Mouse (Mus musculus) heart, embryonic 14.5 days (tissue): ENCODE data around the gene Mrtfb. TPM values are rescaled to one million over a fixed set of nuclear protein-coding genes. Genes with fewer than 3 reads are reported as not detected.

Experiments used
- ATAC-seq: fragments of 200-750 bp; cut with Nextera tagmentation; 2 replicates; pipeline ENCODE4 v1.8.0; 2017; ENCODE audit warnings: low read depth, moderate TSS enrichment; ENCODE audit not compliant: insufficient number of reproducible peaks, insufficient read depth, low FRiP score
- H3K27ac ChIP-seq, 2 experiments: fragments of 200-500 bp in 1 of 2; fragments of 300-500 bp in 1 of 2; sonication (generic) in 1 of 2; replicated peaks in 1 of 2; 2 replicates each; pipeline ENCODE4 v1.5.1; 2012 to 2014; ENCODE audit warnings: low read depth in 2 of 2, low read length in 2 of 2, control low read depth in 1 of 2, mild to moderate bottlenecking in 1 of 2, mixed read lengths in 1 of 2; ENCODE audit not compliant: control insufficient read depth in 1 of 2, insufficient read depth in 1 of 2
- H3K27me3 ChIP-seq: fragments of 300-500 bp; sonication (generic); 2 replicates; pipeline ENCODE4 v1.6.1; 2014; ENCODE audit warnings: mild to moderate bottlenecking, low read length, control low read depth; ENCODE audit not compliant: control insufficient read depth, insufficient read depth
- H3K36me3 ChIP-seq: fragments of 300-500 bp; sonication (generic); 2 replicates; pipeline ENCODE4 v1.6.1; 2014; ENCODE audit warnings: mild to moderate bottlenecking, control low read depth, low read length, mixed read lengths; ENCODE audit not compliant: control insufficient read depth, insufficient read depth
- H3K4me1 ChIP-seq, 2 experiments: fragments of 200-500 bp in 1 of 2; fragments of 300-500 bp in 1 of 2; sonication (generic) in 1 of 2; 2 replicates each; pipeline ENCODE4 v1.6.1; 2012 to 2014; ENCODE audit warnings: low read length in 2 of 2, control low read depth in 1 of 2, mixed read lengths in 1 of 2; ENCODE audit not compliant: control insufficient read depth in 2 of 2, insufficient read depth in 2 of 2
- H3K4me2 ChIP-seq: fragments of 300-500 bp; sonication (generic); 2 replicates; pipeline ENCODE4 v1.6.1; 2014; ENCODE audit warnings: mild to moderate bottlenecking, low read length
- H3K4me3 ChIP-seq, 2 experiments: fragments of 200-500 bp in 1 of 2; fragments of 300-500 bp in 1 of 2; sonication (generic) in 1 of 2; 2 replicates each; pipeline ENCODE4 v1.5.1; 2012 to 2014; ENCODE audit warnings: low read length in 2 of 2, mild to moderate bottlenecking in 2 of 2, control low read depth in 1 of 2, low read depth in 1 of 2, moderate library complexity in 1 of 2; ENCODE audit not compliant: control insufficient read depth in 1 of 2, insufficient read depth in 1 of 2
- H3K9ac ChIP-seq: fragments of 300-500 bp; sonication (generic); 2 replicates; pipeline ENCODE4 v1.6.1; 2014; ENCODE audit warnings: mild to moderate bottlenecking, low read length
- H3K9me3 ChIP-seq: fragments of 300-500 bp; sonication (generic); 2 replicates; pipeline ENCODE4 v1.6.1; 2016; ENCODE audit warnings: low read length, control low read depth; ENCODE audit not compliant: control insufficient read depth
- WGBS: fragments of 180-500 bp; shearing (Covaris S2); extraction: QIAGEN DNeasy Blood & Tissue Kit; methylation state at CpG from one replicate; pipeline ENCODE4 v1.1.7; 2014; 5-methylcytosine and 5-hydroxymethylcytosine counted together
- polyA plus RNA-seq: library from polyadenylated mRNA; unstranded; fragments of >200 nt; fragmentation: Nextera tagmentation; extraction: Ambion mirVana; gene quantifications from 2 replicates; pipeline ENCODE4 v1.2.1, GENCODE M21; 2014

Gene Mrtfb
- polyA plus RNA-seq, 1 experiment from 2014 or later: 20.9 TPM

DNA sequence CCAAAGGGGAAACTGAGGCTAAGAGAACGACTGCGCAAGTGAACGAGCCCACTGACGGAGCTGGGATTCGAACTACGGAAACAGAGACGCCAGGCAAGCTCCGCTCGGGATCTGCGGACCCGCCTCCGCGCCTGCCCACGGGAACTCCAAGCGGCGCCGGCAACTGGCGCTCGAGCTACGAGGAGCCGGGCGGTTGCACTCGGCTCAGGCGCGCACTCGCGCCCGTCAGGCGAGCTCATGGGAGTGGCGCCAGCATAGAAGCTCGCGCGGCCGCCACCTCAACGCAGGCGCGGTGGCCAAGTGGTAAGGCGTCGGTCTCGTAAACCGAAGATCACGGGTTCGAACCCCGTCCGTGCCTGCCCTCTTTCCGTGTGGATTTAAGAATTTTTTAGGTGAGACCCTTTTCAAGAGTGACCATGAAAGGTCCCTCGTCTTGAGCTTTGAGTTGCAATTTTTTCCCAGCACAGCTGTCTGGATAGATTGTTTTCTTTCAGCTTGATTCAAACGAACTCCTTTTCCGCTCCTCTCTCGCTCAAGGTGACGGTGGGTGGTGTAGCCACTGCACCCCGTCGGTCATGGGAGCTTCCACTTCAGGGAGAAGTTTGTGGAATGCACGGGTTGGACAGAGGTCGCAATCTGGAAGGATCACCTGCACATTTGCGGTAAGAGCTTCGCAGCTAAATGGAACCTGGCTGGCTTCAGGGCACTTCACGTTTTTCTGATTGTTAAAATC is 180.9 kb downstream of the Mrtfb start:
- Histone ChIP-seq H3K4me2 (peak overlapping the region; percentile 90), H3K4me3 (peak overlapping the region; percentile 66 to 87), H3K27ac (peak overlapping the region; percentile 97 to 99), H3K9me3 (no peaks in the 10 kb centered on the region), H3K36me3 (no peaks in the 10 kb centered on the region), H3K27me3 (no peaks in the 10 kb centered on the region), H3K4me1 (peaks cover 6 to 7% of the 10 kb centered on the region in 2 experiments; a peak in 3 of 4 replicates), H3K9ac (peak overlapping the region; percentile 84)
- WGBS: under 1% methylated on average over 58 of the region's 58 CpGs
- ATAC-seq: peak; percentile 91

DNA sequence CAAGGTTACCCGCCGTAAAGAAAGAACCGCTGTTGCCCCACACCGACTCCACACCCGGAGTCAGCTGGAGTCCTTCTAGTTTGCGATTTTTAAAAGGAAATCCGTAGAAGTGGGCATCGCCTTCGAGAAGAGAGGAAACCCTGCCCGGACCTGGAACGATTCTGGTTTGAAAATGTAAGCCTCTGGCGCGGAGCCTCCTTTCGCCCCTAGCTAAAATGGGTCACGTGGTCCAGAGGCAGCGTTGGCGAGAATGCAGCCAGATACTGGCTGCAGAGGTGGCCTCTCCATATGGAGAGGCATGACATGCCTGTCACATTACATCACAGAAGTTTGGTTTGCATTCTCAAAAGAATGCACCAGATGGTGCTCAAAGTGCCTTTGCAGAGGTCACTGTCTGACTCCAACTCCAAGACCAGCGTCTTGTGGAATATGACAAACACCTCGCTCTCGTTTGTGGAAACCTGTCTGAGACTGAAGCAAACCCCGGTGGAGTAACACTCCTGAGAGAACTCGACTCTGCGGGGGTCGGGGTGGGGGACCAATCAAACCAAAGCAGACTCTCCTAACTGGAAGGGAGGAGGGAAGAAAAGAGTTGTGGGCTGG is 181.6 kb downstream of the Mrtfb start:
- Histone ChIP-seq H3K4me3 (peak overlapping the region; percentile 66 to 87), H3K9ac (peak overlapping the region; percentile 84), H3K27me3 (no peaks in the 10 kb centered on the region), H3K36me3 (no peaks in the 10 kb centered on the region), H3K27ac (peak overlapping the region; percentile 97 to 99), H3K9me3 (no peaks in the 10 kb centered on the region), H3K4me2 (peak overlapping the region; percentile 90), H3K4me1 (peaks cover 6 to 7% of the 10 kb centered on the region in 2 experiments; a peak in 3 of 4 replicates)
- ATAC-seq: peak; percentile 58
- under 1% methylated on average over 24 of the region's 24 CpGs for WGBS

DNA sequence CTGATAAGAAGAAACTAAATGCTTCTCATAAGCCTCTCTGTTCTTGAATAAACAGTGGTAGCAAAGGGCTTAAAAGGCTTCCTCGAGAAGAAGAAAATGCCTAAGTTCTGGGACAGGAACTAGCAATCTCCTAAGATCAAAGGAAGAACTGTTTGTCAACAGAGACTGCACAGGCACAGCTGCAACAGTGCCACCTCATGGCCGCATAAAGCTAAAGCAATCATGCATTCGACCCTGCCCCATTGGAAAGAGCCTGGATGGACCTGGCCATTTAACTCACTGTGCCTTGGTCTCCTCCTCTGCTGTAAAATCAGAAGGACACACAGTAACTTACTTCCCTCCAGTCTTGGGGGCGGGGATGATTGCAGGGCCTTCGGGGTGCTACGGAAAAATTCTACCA is 184.2 kb downstream of the Mrtfb start:
- WGBS: 31% methylated on average over 6 of the region's 6 CpGs
- Histone ChIP-seq H3K9ac (no peak overlapping the region), H3K9me3 (no peaks in the 10 kb centered on the region), H3K4me1 (peaks cover 6 to 7% of the 10 kb centered on the region in 2 experiments; a peak in 3 of 4 replicates), H3K27ac (no peak overlapping the region), H3K4me2 (no peak overlapping the region), H3K27me3 (no peaks in the 10 kb centered on the region), H3K4me3 (no peak overlapping the region), H3K36me3 (no peaks in the 10 kb centered on the region)
- no peak for ATAC-seq

DNA sequence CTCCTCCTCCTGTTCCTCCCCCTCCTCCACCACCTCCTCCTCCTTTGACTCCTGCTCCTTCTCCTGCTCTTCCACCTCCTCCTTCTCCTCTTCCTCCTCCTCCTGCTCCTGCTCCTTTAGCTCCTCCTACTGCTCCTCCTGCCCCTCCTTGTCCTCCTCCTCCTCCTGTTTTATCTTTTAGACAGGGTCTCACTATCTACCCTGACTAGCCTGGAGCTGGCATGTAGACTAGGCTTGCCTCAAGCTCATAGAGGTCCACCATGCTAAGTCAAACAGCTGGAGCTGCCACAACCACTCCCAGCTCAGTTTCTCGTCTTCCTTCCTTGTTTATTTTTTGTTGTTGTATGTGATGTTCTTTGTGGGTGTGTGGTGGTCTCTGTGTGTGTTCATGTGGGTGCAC is 187.5 kb downstream of the Mrtfb start:
- Histone ChIP-seq H3K36me3 (no peaks in the 10 kb centered on the region), H3K27ac (no peak overlapping the region), H3K4me3 (no peak overlapping the region), H3K9me3 (no peaks in the 10 kb centered on the region), H3K9ac (no peak overlapping the region), H3K27me3 (no peaks in the 10 kb centered on the region), H3K4me1 (peaks cover 6 to 7% of the 10 kb centered on the region in 2 experiments), H3K4me2 (no peak overlapping the region)
- no peak for ATAC-seq
- 65% methylated on average over 1 of the region's 1 CpGs for WGBS

DNA sequence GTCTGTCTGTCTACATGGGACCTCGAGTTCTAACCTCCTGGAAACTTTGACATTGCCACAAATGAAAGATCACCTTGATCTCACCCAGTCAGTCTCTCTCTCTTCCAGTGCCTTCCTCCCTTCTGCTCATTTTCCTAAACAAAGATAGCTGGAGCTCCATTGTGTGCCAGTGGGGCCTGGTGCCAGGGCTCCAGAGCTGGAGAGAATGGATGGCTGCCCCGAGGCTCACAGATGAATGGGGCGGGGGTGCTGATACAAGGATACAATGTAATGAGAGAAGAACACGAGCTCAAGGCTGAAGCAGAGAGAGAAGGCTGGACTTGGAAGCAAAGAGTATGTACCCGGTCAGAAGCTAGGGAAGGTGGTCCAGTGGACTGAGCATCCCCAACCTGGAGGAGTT is 189.2 kb downstream of the Mrtfb start:
- no peaks in the 10 kb centered on the region; the same call in 1 of the 2 replicates for H3K27me3 ChIP-seq
- no peak overlapping the region for H3K9ac ChIP-seq
- no peak for ATAC-seq
- H3K27ac ChIP-seq: no peak overlapping the region
- no peak overlapping the region for H3K4me2 ChIP-seq
- H3K4me1 ChIP-seq: peaks cover 12 to 16% of the 10 kb centered on the region in 2 experiments
- 65% methylated on average over 5 of the region's 5 CpGs for WGBS
- H3K9me3 ChIP-seq: no peaks in the 10 kb centered on the region
- no peak overlapping the region for H3K4me3 ChIP-seq
- no peaks in the 10 kb centered on the region for H3K36me3 ChIP-seq

DNA sequence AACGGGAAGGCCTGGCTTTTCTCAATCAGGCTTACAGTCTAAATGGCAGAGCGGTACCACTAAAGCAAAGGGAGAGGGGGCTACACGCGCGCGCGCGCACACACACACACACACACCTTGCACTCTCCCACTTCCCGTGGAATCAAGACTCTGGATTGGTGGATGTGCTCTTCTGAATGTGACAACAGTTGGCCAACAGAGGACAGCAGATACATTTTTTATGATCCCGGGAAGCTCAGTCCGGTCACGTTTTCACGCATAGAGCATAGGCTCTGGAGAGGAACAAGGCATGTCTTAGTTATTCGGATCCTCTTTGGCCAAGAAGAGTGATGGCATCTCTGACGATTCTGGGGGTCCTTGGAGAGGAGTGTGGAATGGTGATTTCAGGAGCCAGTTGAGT is 190.2 kb downstream of the Mrtfb start:
- Histone ChIP-seq H3K4me3 (peak overlapping the region; percentile 80 to 88), H3K4me1 (peaks cover 12 to 16% of the 10 kb centered on the region in 2 experiments), H3K27me3 (no peaks in the 10 kb centered on the region; the same call in 1 of the 2 replicates), H3K36me3 (no peaks in the 10 kb centered on the region), H3K9me3 (no peaks in the 10 kb centered on the region), H3K9ac (peak overlapping the region; percentile 89), H3K4me2 (peak overlapping the region; percentile 98), H3K27ac (no peak overlapping the region)
- ATAC-seq: no peak
- WGBS: 19% methylated on average over 15 of the region's 15 CpGs

DNA sequence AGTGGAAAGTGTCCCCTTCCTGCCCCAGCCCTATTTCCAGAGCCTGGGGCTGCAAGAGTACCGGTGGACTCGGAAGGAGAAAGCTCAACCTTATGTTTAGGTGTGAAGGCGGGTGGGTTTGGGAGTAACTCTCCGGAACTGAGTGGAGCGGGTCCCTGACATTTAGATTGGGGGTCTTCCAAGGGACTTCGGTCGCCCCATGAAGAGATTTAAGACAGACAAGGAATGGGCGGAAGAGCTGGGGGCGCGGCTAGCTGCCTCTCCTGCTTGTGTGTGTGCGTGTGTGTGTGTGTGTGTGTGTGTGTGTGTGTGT is 190.6 kb downstream of the Mrtfb start:
- peak overlapping the region; percentile 98 for H3K4me2 ChIP-seq
- H3K9ac ChIP-seq: peak overlapping the region; percentile 89
- H3K4me1 ChIP-seq: peaks cover 12 to 16% of the 10 kb centered on the region in 2 experiments
- H3K9me3 ChIP-seq: no peaks in the 10 kb centered on the region
- no peaks in the 10 kb centered on the region for H3K36me3 ChIP-seq
- no peak for ATAC-seq
- H3K27ac ChIP-seq: no peak overlapping the region
- WGBS: 4% methylated on average over 10 of the region's 11 CpGs
- H3K27me3 ChIP-seq: no peaks in the 10 kb centered on the region; the same call in 1 of the 2 replicates
- peak overlapping the region; percentile 80 to 88 for H3K4me3 ChIP-seq
